Mouse (Mus musculus): ENCODE data around the gene Wnt1.

Wnt1 gene

GRCm38 (mm10) chr15:98837006-98837742 lies 47.5 kb downstream of the Wnt1 start:
- no peak for DNase-seq (ENCODE audit: low read depth, low spot score)

GRCm38 (mm10) chr15:98837743-98838103 lies 48.1 kb downstream of the Wnt1 start:
- DNase-seq (ENCODE audit: low read depth, low spot score), result no peak

GRCm38 (mm10) chr15:98839161-98839560 lies 49.5 kb downstream of the Wnt1 start:
- no peak for DNase-seq (ENCODE audit: low read depth, low spot score)

GRCm38 (mm10) chr15:98839671-98840585 lies 50.3 kb downstream of the Wnt1 start:
- DNase-seq (ENCODE audit: low read depth, low spot score), result no peak
